Mouse (Mus musculus) 3134 (cell line): Measurements from ENCODE around the gene Alpk3.

Experiments
- DNase-seq: peaks from one replicate; pipeline ENCODE4 v3.0.0-alpha.2; 2011; ENCODE audit warnings: low spot score; ENCODE audit not compliant: insufficient read length; ENCODE audit errors: extremely low read depth

The Alpk3 gene

DNA sequence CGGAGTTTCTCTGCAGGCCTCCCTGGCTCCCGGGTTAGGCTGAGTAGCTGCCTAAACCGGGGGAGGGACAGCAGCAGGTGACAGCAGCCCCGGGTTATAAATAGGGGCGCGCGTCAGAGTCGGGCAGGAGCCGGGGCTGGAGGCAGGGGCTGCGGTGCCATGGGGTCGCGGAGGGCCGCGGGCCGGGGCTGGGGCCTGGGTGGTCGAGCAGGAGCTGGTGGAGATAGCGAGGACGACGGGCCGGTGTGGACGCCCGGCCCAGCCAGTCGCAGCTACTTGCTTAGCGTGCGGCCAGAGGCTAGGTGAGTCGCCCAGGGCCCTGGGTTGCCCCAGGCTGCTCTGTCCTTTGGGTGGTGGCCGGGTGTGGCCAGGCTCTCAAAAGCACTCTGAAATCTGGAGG is at the start of gene Alpk3:
TSS of gene Alpk3 (plus strand) at position 130 of the 400 bp plus-strand sequence.
- DNase-seq: no peak

DNA sequence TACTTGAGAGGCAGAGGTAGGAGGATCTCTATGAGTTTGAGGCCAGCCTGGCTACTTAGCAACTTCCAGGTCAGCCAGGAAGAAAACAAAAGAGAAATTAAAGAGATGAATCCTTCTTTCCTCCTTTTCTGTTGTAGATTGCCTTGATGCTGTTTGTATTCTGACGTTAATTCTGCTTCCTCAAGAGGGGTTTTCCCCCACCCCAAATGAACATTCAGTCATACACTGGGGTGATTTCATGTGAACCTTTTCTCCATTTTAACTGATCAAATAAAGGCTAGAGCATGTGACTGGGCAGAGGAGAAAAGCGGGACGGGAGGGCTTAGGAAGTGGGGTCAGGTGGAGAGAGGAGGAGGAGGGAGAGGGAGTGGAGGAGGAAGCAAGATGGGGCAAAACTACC is 49.1 kb upstream of the Alpk3 start:
- DNase-seq: no peak

DNA sequence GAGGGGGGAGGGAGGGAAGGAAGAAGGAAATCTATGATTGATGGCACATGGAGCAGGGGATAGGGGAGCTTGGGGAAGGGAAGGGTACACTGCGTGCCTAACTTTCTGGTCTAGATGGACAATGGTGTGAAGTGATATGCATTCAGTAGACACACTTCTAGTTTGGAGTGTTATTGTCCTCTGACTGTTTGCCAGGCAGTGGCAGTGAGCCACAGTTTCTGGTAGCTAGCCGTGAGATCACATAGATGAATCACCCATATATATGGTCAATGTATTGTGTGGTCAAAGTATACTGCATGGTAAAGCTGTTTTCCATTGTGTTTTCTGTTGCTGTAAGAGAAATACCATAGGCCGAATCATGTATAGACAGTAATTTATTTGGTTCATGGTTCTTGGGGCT is 45.8 kb upstream of the Alpk3 start:
- DNase-seq: no peak

GRCm38 (mm10) chr7:81020307-81020706 is 37.1 kb upstream of the Alpk3 start:
- DNase-seq: no peak

- DNase-seq: no peak
These were observed 34.7 kb upstream of the Alpk3 start for GRCm38 (mm10) chr7:81022731-81023130.

- no peak for DNase-seq
These were observed 33.3 kb upstream of the Alpk3 start for GRCm38 (mm10) chr7:81024118-81024517.

GRCm38 (mm10) chr7:81024651-81025050 is 32.7 kb upstream of the Alpk3 start:
- DNase-seq: no peak

DNA sequence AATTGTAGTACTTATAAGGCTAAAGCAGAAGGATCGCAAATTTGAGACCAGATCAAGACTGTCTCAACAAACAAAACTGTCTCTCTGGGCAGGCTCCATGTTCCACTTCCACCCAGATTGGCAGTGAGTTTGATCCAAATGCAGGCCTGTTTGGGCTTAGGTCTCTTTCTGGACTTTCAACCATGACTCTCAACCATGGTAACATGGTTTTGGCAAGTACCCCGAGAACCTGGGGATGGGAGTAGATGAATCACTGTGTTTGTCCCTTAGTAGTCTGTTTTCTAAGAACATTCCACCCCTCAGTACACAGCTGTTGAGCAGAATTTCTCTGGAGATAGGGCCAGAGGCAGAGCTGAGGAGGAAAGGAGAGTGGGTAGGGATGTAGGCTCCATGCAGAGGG is 31.6 kb upstream of the Alpk3 start:
- DNase-seq: no peak

DNA sequence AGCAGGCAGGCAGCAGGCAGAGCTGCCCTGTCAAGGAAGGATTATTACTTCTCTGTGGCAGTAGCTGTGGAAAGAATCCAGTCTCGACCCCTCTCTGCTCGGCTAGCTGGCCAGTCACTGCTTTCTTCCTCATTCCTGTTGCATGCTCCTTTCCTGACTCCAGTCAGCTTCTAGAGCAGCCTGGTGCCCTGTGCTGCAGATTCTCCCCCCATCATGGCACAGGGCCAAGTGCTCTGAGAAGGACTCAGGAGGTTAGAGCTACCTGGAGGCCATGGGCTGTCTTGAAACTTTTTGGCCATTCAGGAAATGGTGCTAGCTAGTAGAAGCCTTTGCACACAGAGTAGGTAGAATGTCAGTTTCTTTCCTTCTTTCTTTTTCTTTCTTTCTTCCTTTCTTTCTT is 17.7 kb upstream of the Alpk3 start:
- DNase-seq: no peak

DNA sequence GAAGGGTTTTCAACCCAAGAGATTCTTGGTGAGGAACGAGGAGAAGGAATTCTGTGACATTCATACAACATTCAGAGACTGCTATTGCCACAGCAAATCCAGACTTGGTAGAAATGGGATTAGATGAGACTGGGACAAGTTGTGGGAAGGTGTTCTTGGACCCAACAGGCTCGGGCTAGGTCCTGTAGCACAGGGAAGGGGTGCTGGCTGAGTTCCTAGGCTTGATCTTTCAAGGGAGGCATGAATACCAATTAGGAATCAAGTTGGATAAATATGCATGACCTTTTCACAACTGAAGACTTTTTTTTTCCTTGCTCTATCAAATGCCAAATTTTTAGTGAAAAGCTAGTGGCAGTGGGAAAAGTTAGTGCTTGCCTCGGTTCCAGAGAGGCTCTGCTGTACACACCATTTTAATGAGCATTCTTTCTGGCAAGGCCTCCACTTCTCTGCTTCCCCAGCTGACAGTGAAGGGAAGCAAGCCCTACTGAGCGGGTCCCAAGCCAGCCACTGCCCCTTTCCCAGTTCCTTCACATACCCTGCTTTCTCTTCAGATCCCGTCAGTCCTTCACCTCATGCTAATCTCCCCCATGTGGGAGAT is 14.3 kb upstream of the Alpk3 start:
- DNase-seq: no peak

- no peak for DNase-seq
These were observed 9.6 kb upstream of the Alpk3 start for GRCm38 (mm10) chr7:81047847-81048246.

DNA sequence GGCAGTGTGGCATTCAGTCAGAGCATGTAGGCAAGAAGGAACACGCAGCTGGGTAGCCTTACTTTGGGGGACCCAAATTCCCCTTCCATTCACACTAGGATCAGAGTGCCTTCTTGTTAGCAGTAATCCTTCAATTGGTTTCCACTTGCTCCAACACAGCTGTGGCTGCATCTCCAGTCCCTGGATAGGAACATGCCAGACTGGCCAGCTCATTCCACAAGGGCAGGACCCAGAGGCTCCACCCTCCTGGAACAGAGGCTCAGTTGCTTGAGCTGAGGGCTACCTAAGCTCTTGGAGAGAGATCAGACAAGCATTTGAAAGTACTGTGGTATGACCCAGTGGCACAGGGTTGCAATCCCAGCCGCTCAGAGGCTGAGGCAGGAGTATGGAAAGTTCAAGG is 8.9 kb upstream of the Alpk3 start:
- no peak for DNase-seq

DNA sequence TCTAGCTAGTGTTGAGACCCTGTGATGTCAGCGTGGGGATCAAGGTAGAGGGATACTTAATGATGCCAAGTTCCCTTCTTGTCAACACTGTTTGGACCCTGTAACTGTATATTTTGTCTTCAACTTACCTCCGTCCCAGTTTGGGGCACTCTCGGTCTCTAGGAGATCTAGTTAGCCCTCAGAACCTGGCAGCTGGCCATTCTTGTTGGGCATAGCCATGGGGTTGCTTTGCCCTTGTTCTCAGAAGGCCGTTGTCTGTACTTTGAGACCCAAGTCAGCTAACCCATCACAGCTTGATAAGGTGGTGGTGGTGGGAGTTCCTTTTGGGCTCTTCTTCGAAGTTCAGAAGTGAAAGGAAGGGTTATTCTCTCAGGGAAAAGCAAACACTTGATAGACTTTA is 7.4 kb upstream of the Alpk3 start:
- DNase-seq: no peak

DNA sequence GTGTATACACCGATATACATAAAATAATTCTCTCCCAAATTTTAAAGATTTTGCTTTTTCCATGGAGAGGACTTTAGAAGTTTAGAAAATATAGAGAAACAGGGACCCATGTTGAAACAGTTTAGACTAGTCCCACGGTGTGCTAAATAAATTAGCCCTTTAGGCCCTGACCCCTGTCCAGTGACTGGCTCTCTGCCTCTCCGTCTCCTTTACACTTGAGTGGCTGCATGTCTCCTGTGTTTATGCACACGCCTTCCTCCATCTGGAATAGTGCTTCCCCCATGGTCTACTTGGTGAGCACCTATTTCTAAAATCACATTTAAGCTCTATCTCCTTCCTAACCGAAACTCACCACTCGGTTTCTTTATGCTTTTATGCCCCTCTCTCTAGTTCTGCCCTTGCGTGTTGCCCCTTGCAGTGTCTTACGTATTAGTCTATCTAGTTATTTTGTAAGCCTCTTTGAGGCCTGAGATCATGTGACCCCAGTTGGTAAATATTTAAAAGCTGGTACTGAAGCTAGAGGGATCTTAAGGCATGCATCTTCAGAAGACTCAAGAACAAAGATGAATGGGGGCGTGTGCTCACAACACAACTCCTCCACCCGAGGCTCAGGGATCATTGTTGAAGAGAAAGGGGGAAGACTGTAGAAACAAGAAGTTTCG is 1.6 kb upstream of the Alpk3 start:
- no peak for DNase-seq

DNA sequence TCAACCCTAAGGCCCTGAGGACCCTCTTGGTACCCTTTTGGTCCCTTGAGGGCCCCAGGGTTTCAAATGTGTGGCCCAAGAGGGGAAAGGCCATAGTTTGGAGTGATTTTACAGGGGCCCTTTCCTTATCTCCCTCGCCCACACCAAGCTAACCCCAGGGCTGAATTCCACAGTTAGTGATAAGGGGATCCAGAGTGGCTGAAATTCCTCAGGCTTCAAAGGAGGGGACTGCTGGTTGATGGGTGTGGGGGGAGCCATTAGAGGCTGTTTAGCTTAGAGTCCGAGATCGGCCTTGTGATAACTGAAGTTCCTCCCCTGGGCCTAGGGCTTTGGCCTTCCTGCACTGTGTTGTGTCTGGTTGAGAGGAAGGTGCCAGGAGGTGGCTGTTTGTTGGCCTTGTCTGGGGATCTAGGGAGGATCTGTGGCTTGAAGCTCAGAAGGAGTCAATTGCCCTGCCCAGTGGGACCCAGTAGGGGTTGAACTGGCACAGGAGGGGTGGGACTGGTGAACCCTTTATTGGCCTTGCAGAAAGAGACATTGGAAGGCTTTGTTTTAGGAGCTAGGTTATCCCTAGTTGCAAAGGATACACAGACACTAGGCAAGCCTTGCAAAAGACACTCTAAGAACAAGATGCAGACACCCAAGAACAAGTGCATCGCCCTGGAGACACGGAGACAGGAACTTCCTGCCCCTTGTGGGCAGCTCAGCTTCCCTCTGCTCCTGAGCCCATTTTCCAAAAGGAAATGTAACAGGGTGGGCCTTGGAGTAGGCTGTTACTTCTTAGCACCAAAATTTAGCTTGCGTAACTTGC is 706 bp downstream of the Alpk3 start:
- DNase-seq: no peak

DNA sequence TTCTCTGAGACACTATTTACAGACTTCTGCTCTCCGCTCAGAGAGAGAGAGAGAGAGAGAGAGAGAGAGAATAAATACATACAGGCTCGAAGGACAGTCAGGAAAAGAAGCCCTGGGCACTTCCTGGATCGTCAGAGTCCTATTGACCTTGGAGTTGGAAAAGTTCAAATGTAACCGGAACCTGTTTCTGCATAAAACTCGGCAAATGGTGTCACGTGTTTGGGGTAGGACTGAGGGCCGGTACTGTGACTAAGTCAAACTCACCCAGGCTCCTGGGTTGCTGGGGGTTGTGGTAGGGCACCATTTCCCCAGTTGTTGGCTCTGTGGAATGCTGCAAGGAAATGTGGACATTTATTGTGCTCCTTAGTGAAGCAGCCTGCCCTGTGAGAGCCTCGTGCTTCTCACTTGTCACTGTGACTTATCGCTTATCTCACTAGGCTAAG is 1.3 kb downstream of the Alpk3 start:
- no peak for DNase-seq

- no peak for DNase-seq
These were observed 2.0 kb downstream of the Alpk3 start for GRCm38 (mm10) chr7:81059388-81059787.

- peak; percentile 29 for DNase-seq
These were observed 3.5 kb downstream of the Alpk3 start for GRCm38 (mm10) chr7:81060908-81061307.

DNA sequence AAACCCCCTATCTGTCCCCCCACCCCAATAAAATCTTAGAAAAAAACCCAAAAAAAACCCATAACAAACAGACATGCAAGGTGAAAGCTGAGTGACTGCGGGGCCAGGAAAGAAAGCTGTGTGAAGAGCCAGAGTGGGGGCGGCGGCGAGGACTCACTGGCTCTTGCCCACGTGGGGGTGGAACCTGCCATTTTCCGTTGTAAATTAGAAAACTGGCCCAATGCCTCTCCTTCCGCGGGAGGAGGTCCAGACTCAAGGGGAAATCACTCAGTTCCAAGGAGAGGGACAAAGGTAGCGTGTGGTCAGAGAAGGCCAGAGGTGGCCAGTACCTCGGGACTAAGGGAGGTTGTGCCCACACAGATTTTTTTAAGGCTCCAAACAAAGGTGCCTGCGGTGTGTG is 4.5 kb downstream of the Alpk3 start:
- DNase-seq: no peak

- no peak for DNase-seq
These were observed 5.9 kb downstream of the Alpk3 start for GRCm38 (mm10) chr7:81063332-81063731.

DNA sequence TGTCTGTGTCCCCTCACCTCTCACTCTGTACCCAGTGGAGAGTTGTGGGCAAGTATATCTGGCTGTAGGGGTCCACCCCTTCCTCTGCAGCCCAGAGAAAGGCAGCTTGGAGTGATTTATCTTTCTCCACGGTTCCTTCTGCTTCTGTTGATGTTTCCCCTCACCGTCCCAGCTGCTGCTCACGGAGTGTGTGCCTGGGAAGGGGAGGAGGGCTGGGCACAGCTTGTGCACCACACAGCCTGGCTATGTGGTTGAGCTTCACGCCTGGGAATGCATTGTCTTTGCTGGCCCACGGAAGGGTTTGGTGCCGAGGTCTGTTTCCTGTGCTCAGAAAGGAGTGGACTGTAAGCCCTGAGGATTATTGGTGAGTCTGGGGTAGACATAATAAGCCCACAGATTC is 9.3 kb downstream of the Alpk3 start:
- DNase-seq: no peak

- DNase-seq: no peak
These were observed 15.1 kb downstream of the Alpk3 start for GRCm38 (mm10) chr7:81072463-81072862.
